ENCODE assay signal across 12 mouse cellular contexts in the genomic region with DNA sequence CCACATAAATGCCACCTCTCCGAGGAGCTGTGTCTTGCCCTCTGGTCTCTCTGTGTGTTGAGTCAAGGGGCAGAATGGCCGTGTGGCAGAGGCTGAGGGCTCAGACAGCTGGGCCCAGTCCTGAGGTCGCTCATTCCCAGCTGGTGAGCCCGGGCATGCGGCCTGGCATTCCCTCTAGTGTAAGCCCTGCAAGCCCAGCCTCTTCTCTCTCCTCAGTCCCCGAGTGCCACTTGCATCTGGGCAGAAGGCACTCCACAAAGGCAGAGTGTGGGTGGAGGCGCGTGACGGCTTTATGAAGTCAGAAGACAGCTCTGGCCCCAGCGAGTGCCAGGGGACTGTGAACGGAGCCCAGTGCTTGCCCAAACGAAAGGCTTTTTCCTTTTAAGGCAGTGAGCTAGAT.
DNase-seq lines count a peak whose midpoint lies in the region; ATAC-seq lines count a peak whose summit lies in the region.
"Had no signal": no experiment of that assay in that cellular context is flagged by ENCODE, and none has a peak within 500 bp of the region (broad histone marks: within the 10 kb centered on the region; RNA-seq: fewer than 3 reads in every experiment).

No protein-coding gene starts in this region.

- no peak for ATAC-seq in intestine, embryonic 16.5 days
- ATAC-seq: inflammation-experienced regulatory T-cells, adult 6 months; liver, postnatal 0 days had no signal

- no peaks in the 10 kb centered on the region for H3K27me3 ChIP-seq in intestine, embryonic 16.5 days (replicated peaks; ENCODE audit: control insufficient read depth, insufficient read depth, low read length)
- H3K27me3 ChIP-seq: embryonic facial prominence, embryonic 13.5 days had no signal

- no peak overlapping the region for H3K9ac ChIP-seq in intestine, embryonic 16.5 days (ENCODE audit: low read depth, low read length)
- H3K9ac ChIP-seq: embryonic facial prominence, embryonic 13.5 days; heart, embryonic 13.5 days; liver, postnatal 0 days had no signal

- intact Hi-C loops in left cerebral cortex, postnatal 4 days (cut with DNase I): no loop called here
- intact Hi-C loops in left cerebral cortex, postnatal 36 days (cut with DNase I): no loop called here

- peaks cover 6% of the 10 kb centered on the region for H3K4me1 ChIP-seq in intestine, embryonic 16.5 days (ENCODE audit: control insufficient read depth, insufficient read depth, low read length)

- H3K9me3 ChIP-seq in intestine, embryonic 16.5 days (ENCODE audit: control insufficient read depth, low read length): peaks cover 3% of the 10 kb centered on the region; the same call in 1 of the 2 replicates

- peak; percentile 47 for DNase-seq in left cerebral cortex, adult 11 months (ENCODE audit: low spot score)
- no peak for DNase-seq in left cerebral cortex, postnatal 4 days
- peak; percentile 56 to 70 for DNase-seq in left cerebral cortex, postnatal 36 days (ENCODE audit: low spot score in 2 of 2)
- peak; percentile 42 to 71 for DNase-seq in right cerebral cortex, postnatal 36 days (ENCODE audit: low spot score in 2 of 2)
- no peak for DNase-seq in B cell, adult 2 months
- DNase-seq in spleen, postnatal 10 days (ENCODE audit: low spot score in 2 of 2): no peak
- DNase-seq: liver, postnatal 0 days had no signal

- H3K36me3 ChIP-seq in intestine, embryonic 16.5 days (ENCODE audit: control insufficient read depth, insufficient read depth, low read length): peaks cover 15% of the 10 kb centered on the region

- H3K27ac ChIP-seq in intestine, embryonic 16.5 days (ENCODE audit: low read length): 0 out of 2 replicates have a peak overlapping the region, but pooled peaks have one; percentile 17
- H3K27ac ChIP-seq: embryonic facial prominence, embryonic 13.5 days; heart, embryonic 13.5 days; layer of hippocampus, adult 2 months had no signal

- no peak overlapping the region for H3K4me3 ChIP-seq in intestine, embryonic 16.5 days (ENCODE audit: low read length)
- H3K4me3 ChIP-seq: embryonic facial prominence, embryonic 13.5 days; heart, embryonic 13.5 days; layer of hippocampus, adult 2 months had no signal

- WGBS in intestine, embryonic 16.5 days: 79% methylated on average over 12 of the region's 12 CpGs

- H3K4me2 ChIP-seq in intestine, embryonic 16.5 days (ENCODE audit: low read depth, low read length): no peak overlapping the region
- H3K4me2 ChIP-seq: embryonic facial prominence, embryonic 13.5 days; heart, embryonic 13.5 days had no signal

Comparison
In these comparisons a context has a peak if more than half of its experiments do, and no peak if none do; other contexts are left out.
1. DNase-seq: peak in left cerebral cortex, adult 11 months (single experiment), left cerebral cortex, postnatal 36 days (2 of 2) and right cerebral cortex, postnatal 36 days (2 of 2); none in left cerebral cortex, postnatal 4 days (single experiment), B cell, adult 2 months (0 of 2) and spleen, postnatal 10 days (0 of 2).